Mouse (Mus musculus) erythroblast, embryonic 14.5 days (primary cell): ENCODE results near the gene 0610010K14Rik.

Source experiments
- GATA1 ChIP-seq: IDR thresholded peaks from 2 replicates; pipeline ENCODE4 v1.6.1; 2012; ENCODE audit warnings: low read length, inconsistent platforms, mixed read lengths
- TAL1 ChIP-seq: IDR thresholded peaks from 3 replicates; pipeline ENCODE4 v1.6.1; 2012; ENCODE audit warnings: low read length, inconsistent platforms, mixed read lengths

GRCm38 (mm10) chr11:70234037-70234436 lies 3.7 kb downstream of the 0610010K14Rik start:
- no peak for TF ChIP-seq TAL1
- no peak for TF ChIP-seq GATA1
